Mouse (Mus musculus) thymus, postnatal 25 days (tissue): ENCODE measurements at regions not wholly inside any gene's neighbourhood (a gene's known extent, or its start where the extent isn't known, plus 50 kb on each side); places are given as distances from the start of the nearest gene placed in this dataset.
A peak's percentile ranks its signal among the peaks of the same experiment; 100 is the strongest.

Source experiments
- DNase-seq: peaks from one replicate; pipeline ENCODE4 v3.0.0; 2022

DNA sequence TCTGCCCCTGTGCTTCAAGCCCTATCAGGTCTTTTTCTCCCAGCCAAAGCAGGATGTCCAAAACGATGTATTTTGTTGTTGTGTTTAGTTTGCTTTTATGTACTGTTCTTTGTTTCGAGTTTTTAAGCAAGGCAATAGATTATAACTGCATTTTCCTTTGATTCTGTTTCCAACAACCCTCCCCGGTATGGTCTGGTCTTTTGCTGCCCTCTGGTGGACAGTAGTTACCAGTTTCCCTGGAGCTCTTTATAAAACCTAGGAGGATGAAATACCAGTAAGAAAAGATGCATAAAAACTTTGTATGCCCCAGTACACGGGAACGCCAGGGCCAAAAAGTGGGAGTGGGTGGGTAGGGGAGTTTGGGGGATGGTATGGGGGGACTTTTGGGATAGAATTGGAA lies 73.9 kb upstream of the Itm2a start:
- DNase-seq = peak; percentile 46

DNA sequence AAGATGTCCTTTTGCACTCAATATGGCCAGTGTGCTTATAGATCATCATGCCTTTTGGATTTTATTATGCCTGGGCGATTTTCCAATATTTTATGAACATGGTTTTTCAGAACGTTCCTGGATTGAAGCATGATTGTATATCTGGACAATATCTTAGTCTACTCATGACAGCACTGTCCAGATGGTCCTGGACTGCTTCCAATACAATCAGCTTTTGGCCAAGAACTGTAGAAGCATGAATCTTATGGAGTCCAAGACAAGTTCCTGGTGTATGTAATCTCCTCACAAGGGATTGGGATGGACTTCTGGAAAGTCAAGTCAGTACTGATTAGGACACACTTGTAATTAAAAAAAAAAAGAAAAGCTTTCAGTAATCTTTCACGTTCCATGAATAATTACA lies 66.1 kb upstream of the Itm2a start:
- DNase-seq = no peak
